Mouse (Mus musculus): ENCODE data around the gene Slc25a39. TPM values are rescaled to one million over a fixed set of nuclear protein-coding genes. Genes with fewer than 3 reads are reported as not detected.
A peak's percentile ranks its signal among the peaks of the same experiment; 100 is the strongest.

The Slc25a39 gene
- polyA plus RNA-seq, 1 experiment from 2014 or later: 390 TPM

DNA sequence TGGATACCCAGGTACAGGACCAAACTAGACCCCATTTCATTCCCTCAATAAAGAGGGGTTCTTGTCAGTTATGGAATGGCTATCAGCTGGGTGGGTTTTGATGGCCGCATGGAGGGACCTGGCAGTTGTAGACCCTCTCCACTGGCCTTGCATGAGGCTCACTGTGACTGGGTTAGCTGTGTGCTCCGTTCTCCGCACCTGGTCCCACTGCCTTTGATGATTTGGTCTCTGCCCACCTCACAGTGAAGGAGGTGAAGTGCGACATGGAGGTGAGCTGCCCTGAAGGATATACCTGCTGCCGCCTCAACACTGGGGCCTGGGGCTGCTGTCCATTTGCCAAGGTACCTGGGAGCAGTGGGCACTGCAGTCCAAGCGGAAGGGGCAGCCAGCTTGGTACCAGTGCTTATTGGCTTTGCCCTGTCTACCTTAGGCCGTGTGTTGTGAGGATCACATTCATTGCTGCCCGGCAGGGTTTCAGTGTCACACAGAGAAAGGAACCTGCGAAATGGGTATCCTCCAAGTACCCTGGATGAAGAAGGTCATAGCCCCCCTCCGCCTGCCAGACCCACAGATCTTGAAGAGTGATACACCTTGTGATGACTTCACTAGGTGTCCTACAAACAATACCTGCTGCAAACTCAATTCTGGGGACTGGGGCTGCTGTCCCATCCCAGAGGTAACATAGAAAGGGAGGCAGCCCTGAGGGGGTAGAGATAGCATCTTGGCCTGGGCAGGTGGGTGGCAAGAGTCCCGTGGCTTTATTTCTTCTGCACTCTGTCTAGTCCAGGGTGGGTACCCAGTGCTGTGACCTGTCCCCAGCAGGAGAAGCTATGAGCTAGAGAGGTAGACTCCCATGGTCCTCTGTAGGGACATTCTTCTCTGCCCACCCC, 27.3 kb upstream of the Slc25a39 start:
- Histone ChIP-seq H3K4me1 (replicated peaks) (peaks cover 42% of the 10 kb centered on the region), H3K27me3 (peaks cover 54% of the 10 kb centered on the region), H3K9me3 (replicated peaks) (no peaks in the 10 kb centered on the region), H3K4me2 (no peak overlapping the region), H3K36me3 (peaks cover 10% of the 10 kb centered on the region; the same call in 1 of the 2 replicates), H3K4me3 (replicated peaks) (no peak overlapping the region), H3K9ac (no peak overlapping the region), H3K27ac (no peak overlapping the region)
- no peak for ATAC-seq (ENCODE audit: low read depth)
- no peak for DNase-seq
- WGBS (ENCODE audit: insufficient replicate concordance): 77% methylated on average over 11 of the region's 11 CpGs

DNA sequence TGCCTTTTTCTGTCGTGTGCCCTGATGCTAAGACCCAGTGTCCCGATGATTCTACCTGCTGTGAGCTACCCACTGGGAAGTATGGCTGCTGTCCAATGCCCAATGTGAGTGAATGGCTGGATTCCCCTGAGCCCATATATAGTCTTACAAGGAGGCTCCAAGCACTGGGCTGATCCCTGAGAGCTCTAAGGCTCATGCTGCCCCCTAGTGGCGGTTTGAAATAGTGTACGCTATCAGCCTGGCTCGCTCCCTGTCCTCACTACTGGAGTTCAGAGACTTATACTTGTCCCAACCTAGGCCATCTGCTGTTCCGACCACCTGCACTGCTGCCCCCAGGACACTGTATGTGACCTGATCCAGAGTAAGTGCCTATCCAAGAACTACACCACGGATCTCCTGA, 26.7 kb upstream of the Slc25a39 start:
- peaks cover 10% of the 10 kb centered on the region; the same call in 1 of the 2 replicates for H3K36me3 ChIP-seq
- ATAC-seq (ENCODE audit: low read depth): peak; percentile 41
- DNase-seq: peak; percentile 69
- WGBS (ENCODE audit: insufficient replicate concordance): 10% methylated on average over 7 of the region's 7 CpGs
- no peak overlapping the region for H3K9ac ChIP-seq
- H3K4me2 ChIP-seq: no peak overlapping the region
- peaks cover 48% of the 10 kb centered on the region for H3K4me1 ChIP-seq (replicated peaks)
- H3K27ac ChIP-seq: no peak overlapping the region
- peaks cover 48% of the 10 kb centered on the region for H3K27me3 ChIP-seq
- H3K4me3 ChIP-seq (replicated peaks): no peak overlapping the region
- H3K9me3 ChIP-seq (replicated peaks): no peaks in the 10 kb centered on the region

DNA sequence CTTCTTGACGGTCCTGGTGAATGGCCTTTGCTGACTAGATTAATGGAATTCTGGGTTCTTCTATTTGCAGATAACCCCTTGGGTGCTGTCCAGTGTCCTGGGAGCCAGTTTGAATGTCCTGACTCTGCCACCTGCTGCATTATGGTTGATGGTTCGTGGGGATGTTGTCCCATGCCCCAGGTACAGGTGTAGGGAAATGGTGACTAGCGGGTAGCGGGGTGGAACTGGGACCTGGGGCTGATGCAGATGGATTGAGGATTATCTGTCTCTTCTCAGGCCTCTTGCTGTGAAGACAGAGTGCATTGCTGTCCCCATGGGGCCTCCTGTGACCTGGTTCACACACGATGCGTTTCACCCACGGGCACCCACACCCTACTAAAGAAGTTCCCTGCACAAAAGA, 26.1 kb upstream of the Slc25a39 start:
- no peak overlapping the region for H3K4me2 ChIP-seq
- DNase-seq (no peak), ATAC-seq (ENCODE audit: low read depth) (no peak)
- H3K36me3 ChIP-seq: peaks cover 10% of the 10 kb centered on the region; the same call in 1 of the 2 replicates
- H3K9me3 ChIP-seq (replicated peaks): no peaks in the 10 kb centered on the region
- no peak overlapping the region for H3K9ac ChIP-seq
- H3K27ac ChIP-seq: no peak overlapping the region
- H3K4me1 ChIP-seq (replicated peaks): peaks cover 54% of the 10 kb centered on the region
- no peak overlapping the region for H3K4me3 ChIP-seq (replicated peaks)
- WGBS (ENCODE audit: insufficient replicate concordance): 82% methylated on average over 7 of the region's 7 CpGs
- peaks cover 47% of the 10 kb centered on the region for H3K27me3 ChIP-seq

GRCm38 (mm10) chr11:102432896-102433295, 25.1 kb upstream of the Slc25a39 start:
- Histone ChIP-seq H3K9ac (no peak overlapping the region), H3K9me3 (replicated peaks) (no peaks in the 10 kb centered on the region), H3K4me2 (peak overlapping the region; percentile 46; the same call in 1 of the 2 replicates), H3K4me3 (replicated peaks) (peak overlapping the region; percentile 14), H3K27ac (no peak overlapping the region), H3K27me3 (peaks cover 41% of the 10 kb centered on the region), H3K36me3 (peaks cover 10% of the 10 kb centered on the region; the same call in 1 of the 2 replicates), H3K4me1 (replicated peaks) (peaks cover 46% of the 10 kb centered on the region)
- ATAC-seq (ENCODE audit: low read depth): no peak
- WGBS (ENCODE audit: insufficient replicate concordance): 83% methylated on average over 6 of the region's 6 CpGs
- DNase-seq: no peak

DNA sequence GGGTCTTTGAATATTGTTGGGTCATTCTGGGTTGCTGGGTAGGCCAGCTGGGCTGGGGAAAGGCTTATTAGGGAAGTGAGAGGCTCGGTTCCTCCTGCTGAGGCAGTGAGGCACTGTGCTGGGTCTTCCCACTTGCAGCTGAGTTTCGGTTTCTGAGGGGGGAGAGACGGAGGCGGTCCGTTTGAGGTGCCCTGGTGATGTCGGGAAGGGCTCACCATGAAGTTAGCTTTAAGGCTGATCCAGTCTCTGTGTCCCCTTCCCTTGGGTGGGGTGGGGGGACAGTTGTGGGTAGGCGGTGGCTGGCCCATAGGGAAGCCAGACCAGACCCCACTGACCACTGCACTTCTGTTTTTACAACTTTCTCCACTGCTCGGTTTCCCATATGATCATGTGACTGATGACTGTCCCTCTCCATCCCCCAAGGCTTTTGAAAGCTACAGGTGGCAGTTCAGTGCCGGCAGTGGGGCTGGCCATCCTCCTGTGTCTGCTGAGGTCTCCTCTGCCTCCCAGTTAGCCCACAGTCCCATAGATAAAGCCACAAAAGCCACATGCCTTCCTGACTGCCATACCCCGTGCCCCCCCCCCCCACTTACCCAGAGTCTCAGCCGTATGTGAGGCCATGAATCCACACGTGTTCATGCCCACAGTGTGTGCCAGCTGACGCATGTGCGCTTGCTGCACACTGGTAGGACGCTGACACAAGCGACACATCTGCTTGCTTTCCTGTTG, 24.5 kb upstream of the Slc25a39 start:
- DNase-seq (no peak), ATAC-seq (ENCODE audit: low read depth) (no peak)
- Histone ChIP-seq H3K4me3 (replicated peaks) (peak overlapping the region; percentile 14), H3K27me3 (peaks cover 34% of the 10 kb centered on the region), H3K4me1 (replicated peaks) (peaks cover 40% of the 10 kb centered on the region), H3K9me3 (replicated peaks) (no peaks in the 10 kb centered on the region), H3K9ac (peak overlapping the region; percentile 47; the same call in 1 of the 2 replicates), H3K4me2 (peak overlapping the region; percentile 46), H3K36me3 (peaks cover 10% of the 10 kb centered on the region; the same call in 1 of the 2 replicates), H3K27ac (peak overlapping the region; percentile 39; the same call in 1 of the 2 replicates)
- WGBS (ENCODE audit: insufficient replicate concordance): 21% methylated on average over 16 of the region's 16 CpGs

DNA sequence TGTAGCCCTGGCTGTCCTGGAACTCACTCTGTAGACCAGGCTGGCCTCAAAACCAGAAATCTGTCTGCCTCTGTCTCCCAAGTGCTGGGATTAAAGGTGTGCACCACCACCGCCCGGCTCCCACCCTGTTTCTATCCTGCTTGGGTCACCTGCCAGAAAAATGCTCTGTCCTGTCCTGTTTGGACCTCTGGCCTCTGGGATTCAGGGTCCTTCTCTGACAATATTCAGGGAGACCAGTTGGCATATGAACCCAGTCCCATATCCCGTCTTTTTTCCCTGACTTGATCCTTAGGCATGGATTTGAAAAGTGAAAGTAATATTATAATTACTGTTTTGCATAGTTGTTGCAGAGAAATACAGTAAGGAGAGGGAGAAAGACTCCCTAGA, 24.0 kb upstream of the Slc25a39 start:
- Histone ChIP-seq H3K4me1 (replicated peaks) (peaks cover 38% of the 10 kb centered on the region), H3K4me2 (peak overlapping the region; percentile 46), H3K36me3 (peaks cover 10% of the 10 kb centered on the region; the same call in 1 of the 2 replicates), H3K9me3 (replicated peaks) (no peaks in the 10 kb centered on the region), H3K9ac (peak overlapping the region; percentile 47; the same call in 1 of the 2 replicates), H3K27me3 (peaks cover 31% of the 10 kb centered on the region), H3K27ac (no peak overlapping the region; the same call in 1 of the 2 replicates), H3K4me3 (replicated peaks) (peak overlapping the region; percentile 14)
- ATAC-seq (ENCODE audit: low read depth): no peak
- 67% methylated on average over 3 of the region's 3 CpGs for WGBS (ENCODE audit: insufficient replicate concordance)
- DNase-seq: no peak

GRCm38 (mm10) chr11:102431018-102431645, 23.4 kb upstream of the Slc25a39 start:
- H3K36me3 ChIP-seq: peaks cover 9% of the 10 kb centered on the region; the same call in 1 of the 2 replicates
- peak overlapping the region; percentile 83 for H3K27ac ChIP-seq
- DNase-seq: peak; percentile 75
- H3K9ac ChIP-seq: peak overlapping the region; percentile 80
- H3K9me3 ChIP-seq (replicated peaks): no peaks in the 10 kb centered on the region
- H3K4me2 ChIP-seq: peak overlapping the region; percentile 94
- 0% methylated on average over 7 of the region's 7 CpGs for WGBS (ENCODE audit: insufficient replicate concordance)
- ATAC-seq (ENCODE audit: low read depth): peak; percentile 28; the same call in 1 of the 2 replicates
- peaks cover 27% of the 10 kb centered on the region for H3K27me3 ChIP-seq
- peak overlapping the region; percentile 67 for H3K4me3 ChIP-seq (replicated peaks)
- H3K4me1 ChIP-seq (replicated peaks): peaks cover 38% of the 10 kb centered on the region

- H3K36me3 ChIP-seq: peaks cover 5% of the 10 kb centered on the region; the same call in 1 of the 2 replicates
- H3K27ac ChIP-seq: peak within 1 kb of the TSS; percentile 83
- H3K4me2 ChIP-seq: peak within 1 kb of the TSS; percentile 94
- H3K9ac ChIP-seq: peak within 1 kb of the TSS; percentile 80
- H3K4me1 ChIP-seq (replicated peaks): peaks cover 38% of the 10 kb centered on the region
- ATAC-seq (ENCODE audit: low read depth) (peak; percentile 87), DNase-seq (peak; percentile 82)
- no peaks in the 10 kb centered on the region for H3K9me3 ChIP-seq (replicated peaks)
- H3K4me3 ChIP-seq (replicated peaks): peak within 1 kb of the TSS; percentile 67
- WGBS (ENCODE audit: insufficient replicate concordance): 2% methylated on average over 29 of the region's 29 CpGs
- 0 out of 2 replicates have a peak, but pooled peaks cover 19% of the 10 kb centered on the region for H3K27me3 ChIP-seq
These were observed 22.6 kb upstream of the Slc25a39 start, which contains the start of gene Grn for GRCm38 (mm10) chr11:102430121-102431017. Gene Grn, plus strand, starts transcription at chr11:102430315.

DNA sequence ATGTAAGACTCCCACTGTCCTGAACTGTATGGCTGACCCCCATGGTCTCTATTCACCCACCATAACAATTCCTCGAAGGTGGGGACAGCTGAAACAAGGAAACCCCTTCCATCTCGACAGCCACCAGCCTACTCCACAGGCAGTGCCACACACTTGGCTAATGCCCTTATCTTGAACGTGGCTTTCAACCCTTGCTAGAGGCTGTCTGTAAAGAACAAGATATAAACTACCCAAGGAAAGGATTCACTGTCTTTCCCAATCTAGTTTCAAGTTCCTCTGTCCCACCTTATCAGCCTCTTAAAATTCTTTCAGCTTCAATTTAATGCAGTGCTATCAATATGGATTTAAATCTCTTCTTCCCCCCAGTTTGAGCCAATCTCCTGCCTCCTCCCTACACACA, 21.8 kb upstream of the Slc25a39 start:
- H3K27ac ChIP-seq: 0 out of 2 replicates have a peak overlapping the region, but pooled peaks have one; percentile 11
- WGBS (ENCODE audit: insufficient replicate concordance): 17% methylated on average over 3 of the region's 3 CpGs
- H3K27me3 ChIP-seq: 0 out of 2 replicates have a peak, but pooled peaks cover 13% of the 10 kb centered on the region
- peaks cover 38% of the 10 kb centered on the region for H3K4me1 ChIP-seq (replicated peaks)
- H3K36me3 ChIP-seq: 0 out of 2 replicates have a peak, but pooled peaks cover under 1% of the 10 kb centered on the region
- ATAC-seq (ENCODE audit: low read depth) (no peak), DNase-seq (no peak)
- H3K9me3 ChIP-seq (replicated peaks): no peaks in the 10 kb centered on the region
- peak overlapping the region; percentile 94 for H3K4me2 ChIP-seq
- H3K9ac ChIP-seq: peak overlapping the region; percentile 80
- peak overlapping the region; percentile 67 for H3K4me3 ChIP-seq (replicated peaks)
